Mouse (Mus musculus): ENCODE results near the gene Sdc1.

DNA sequence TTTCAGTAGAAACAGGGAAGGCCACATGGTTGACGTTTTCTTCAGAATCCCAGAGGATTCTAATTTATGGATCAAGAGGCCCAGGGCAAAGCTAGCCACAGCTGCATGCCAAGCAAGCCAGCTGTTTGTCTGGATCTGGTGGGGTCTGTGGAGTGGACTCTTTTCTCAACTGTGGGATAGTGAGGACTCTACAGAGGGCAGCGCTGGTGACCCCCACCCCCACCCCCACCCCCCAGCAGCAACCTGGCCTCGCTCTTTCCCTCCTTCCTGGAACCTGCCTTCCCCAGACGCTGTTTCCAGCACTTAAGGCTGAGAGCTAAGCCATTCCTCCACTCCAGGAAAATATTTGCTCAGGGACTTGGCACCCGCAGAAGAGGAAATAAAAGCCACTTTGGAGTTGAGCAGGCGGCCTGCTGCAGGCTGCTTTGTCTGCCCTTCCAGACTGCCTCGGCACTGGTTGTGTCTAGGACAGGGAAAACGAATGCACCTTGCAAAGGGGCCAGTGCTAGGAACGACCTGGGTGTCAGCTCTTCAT lies 27.4 kb downstream of the Sdc1 start:
- TF ChIP-seq CTCF (conservative IDR thresholded peaks at IDR 0.05; ENCODE audit: insufficient read depth, insufficient read length, low read depth, low read length) (no peak), POLR2A (IDR thresholded peaks at IDR 0.05; ENCODE audit: low read depth, low read length) (no peak)

Data from kidney, adult 2 months (tissue).